Mouse (Mus musculus) G1E (cell line): Measurements from ENCODE around the gene Olfr732. TPM values are rescaled to one million over a fixed set of nuclear protein-coding genes. Genes with fewer than 3 reads are reported as not detected.

Experiments used
- ATAC-seq: 2 replicates; pipeline ENCODE4 v1.8.0; 2016; ENCODE audit warnings: mild to moderate bottlenecking; ENCODE audit not compliant: insufficient number of reproducible peaks, poor library complexity, low FRiP score, severe bottlenecking; ENCODE audit errors: extremely low read depth
- DNase-seq: peaks from one replicate; pipeline ENCODE4 v3.0.0; 2012; ENCODE audit warnings: low spot score
- H3K27me3 ChIP-seq: 2 replicates; pipeline ENCODE4 v1.6.1; 2012; ENCODE audit warnings: mild to moderate bottlenecking, low read length, inconsistent platforms; ENCODE audit not compliant: insufficient read depth
- H3K36me3 ChIP-seq: replicated peaks from 2 replicates; pipeline ENCODE3; 2012; ENCODE audit warnings: mild to moderate bottlenecking, inconsistent platforms
- H3K4me1 ChIP-seq: 2 replicates; pipeline ENCODE4 v1.6.1; 2012; ENCODE audit warnings: low read depth, low read length, inconsistent platforms, mixed read lengths; ENCODE audit not compliant: insufficient read depth
- H3K4me3 ChIP-seq: 2 replicates; pipeline ENCODE4 v1.5.1; 2012; ENCODE audit warnings: low read depth, mild to moderate bottlenecking, inconsistent platforms, low read length, moderate library complexity, mixed read lengths
- H3K9me3 ChIP-seq: replicated peaks from 2 replicates; pipeline ENCODE4 v1.6.1; 2012; ENCODE audit warnings: inconsistent platforms
- CTCF ChIP-seq: IDR thresholded peaks from 2 replicates; pipeline ENCODE4 v1.5.1; 2012; ENCODE audit warnings: low read depth, low read length, inconsistent platforms, mixed read lengths
- GATA1 ChIP-seq: IDR thresholded peaks from 2 replicates; pipeline ENCODE4 v1.6.1; 2012; ENCODE audit warnings: borderline replicate concordance, low read length, inconsistent platforms, mixed read lengths
- GATA2 ChIP-seq: IDR thresholded peaks from 2 replicates; pipeline ENCODE4 v1.6.1; 2012; ENCODE audit warnings: low read depth, low read length, inconsistent platforms, borderline replicate concordance
- POLR2AphosphoS5 ChIP-seq: IDR thresholded peaks from 2 replicates; pipeline ENCODE4 v1.6.1; 2012; ENCODE audit warnings: low read depth, low read length, inconsistent platforms; ENCODE audit not compliant: insufficient replicate concordance
- TAL1 ChIP-seq: conservative IDR thresholded peaks from 2 replicates; pipeline ENCODE4 v1.6.1; 2012; ENCODE audit warnings: low read depth, low read length, inconsistent platforms, mixed read lengths
- polyA plus RNA-seq: library from polyadenylated mRNA; stranded (reverse); fragments of >175 nt; gene quantifications from 2 replicates; pipeline ENCODE4 v1.2.3, GENCODE M21; 2012
- total RNA-seq, 2 experiments: library from RNA; stranded (forward) in 1 of 2; stranded (reverse) in 1 of 2; fragments of 200-1000 nt in 1 of 2; fragments of >200 nt in 1 of 2; fragmentation: Nextera tagmentation in 1 of 2; gene quantifications; 2 replicates each; pipeline ENCODE4 v1.2.3; 2014 to 2017

Gene Olfr732
- total RNA-seq (2014; fragmentation: Nextera tagmentation) = not detected in 2 replicates
- total RNA-seq (2017) = 0.11 TPM in 1 of 2 replicates, not detected in the other
- not detected in 2 replicates for polyA plus RNA-seq

DNA sequence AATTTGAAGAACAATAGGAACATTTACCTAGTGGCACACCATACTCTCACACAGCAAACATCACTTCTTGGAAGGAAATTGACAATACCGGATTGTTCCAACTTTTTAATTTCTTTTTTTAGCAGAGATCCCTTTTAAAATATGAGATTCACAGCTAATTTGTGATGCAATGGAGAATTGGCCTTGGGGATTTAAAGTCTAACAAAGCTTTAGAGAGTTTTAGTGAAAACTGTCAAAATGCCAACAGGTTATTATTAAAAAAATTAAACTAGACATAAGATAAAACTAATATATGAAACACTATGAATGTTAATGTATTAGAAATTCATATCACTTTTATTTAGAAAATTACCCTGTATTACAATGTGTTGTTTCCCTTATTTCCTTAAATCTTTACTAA is at the start of gene Olfr732:
Gene Olfr732 (minus strand): TSS at position 101 of the 400 bp plus-strand sequence.
- no peaks in the 10 kb centered on the region for H3K27me3 ChIP-seq
- no peaks in the 10 kb centered on the region for H3K9me3 ChIP-seq
- DNase-seq = no peak
- H3K36me3 ChIP-seq = no peaks in the 10 kb centered on the region
- no peak within 1 kb of the TSS for H3K4me3 ChIP-seq
- TF ChIP-seq POLR2AphosphoS5 = no peak
- TF ChIP-seq GATA2 = no peak
- no peak for TF ChIP-seq GATA1
- TF ChIP-seq TAL1 = no peak
- TF ChIP-seq CTCF = no peak
- ATAC-seq = no peak
- H3K4me1 ChIP-seq = no peaks in the 10 kb centered on the region

DNA sequence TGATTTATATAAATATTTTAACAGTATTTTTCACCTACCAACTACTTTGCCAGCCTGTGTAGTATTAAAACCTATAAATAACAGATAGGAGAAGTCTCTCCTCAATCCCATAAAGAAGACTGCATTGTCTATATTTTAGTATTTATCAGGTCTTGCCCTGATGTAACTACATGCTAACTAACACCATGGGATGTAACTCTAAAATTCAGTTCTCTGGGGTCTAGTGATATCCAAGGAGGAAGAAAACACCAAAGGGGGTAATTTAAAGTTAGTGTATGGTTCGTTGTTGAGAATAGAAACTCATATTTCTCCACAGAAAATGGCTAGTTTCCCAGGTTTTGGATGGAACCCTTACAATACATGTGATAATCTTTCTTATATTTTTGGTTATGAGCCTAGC is 42.7 kb upstream of the Olfr732 start, which contains the start of gene Olfr734:
Gene Olfr734 (minus strand): TSS at position 101 of the 400 bp plus-strand sequence.
- no peaks in the 10 kb centered on the region for H3K36me3 ChIP-seq
- DNase-seq (no peak), ATAC-seq (no peak)
- no peaks in the 10 kb centered on the region for H3K27me3 ChIP-seq
- H3K4me3 ChIP-seq = no peak within 1 kb of the TSS
- TF ChIP-seq POLR2AphosphoS5 (no peak), CTCF (no peak), GATA1 (no peak), GATA2 (no peak), TAL1 (no peak)
- H3K4me1 ChIP-seq = no peaks in the 10 kb centered on the region
- no peaks in the 10 kb centered on the region for H3K9me3 ChIP-seq

DNA sequence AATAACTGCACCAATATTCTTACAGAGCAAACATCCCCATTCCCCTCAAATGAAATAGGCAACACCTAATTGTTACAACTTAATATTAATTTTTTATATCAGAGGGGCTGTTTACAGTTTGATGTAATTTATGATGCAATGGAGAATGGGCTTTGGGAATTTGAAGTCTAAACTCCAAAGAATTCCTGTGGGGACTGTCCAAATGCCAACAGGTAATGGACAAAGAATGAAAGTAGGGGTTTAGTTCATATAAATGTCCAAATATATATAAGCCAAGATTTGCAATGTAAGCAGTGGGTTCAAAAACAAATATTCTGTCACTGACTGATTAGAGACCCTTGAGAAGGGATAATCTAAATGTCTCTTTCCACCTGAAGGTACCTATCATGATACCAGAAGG is 17.4 kb upstream of the Olfr732 start, which contains the start of gene Olfr733:
Gene Olfr733 (minus strand): TSS at position 101 of the 400 bp plus-strand sequence.
- H3K36me3 ChIP-seq = no peaks in the 10 kb centered on the region
- H3K4me3 ChIP-seq = no peak within 1 kb of the TSS
- no peak for ATAC-seq
- no peaks in the 10 kb centered on the region for H3K9me3 ChIP-seq
- TF ChIP-seq CTCF (no peak), TAL1 (no peak)
- DNase-seq = no peak
- H3K27me3 ChIP-seq = no peaks in the 10 kb centered on the region
- no peaks in the 10 kb centered on the region for H3K4me1 ChIP-seq

DNA sequence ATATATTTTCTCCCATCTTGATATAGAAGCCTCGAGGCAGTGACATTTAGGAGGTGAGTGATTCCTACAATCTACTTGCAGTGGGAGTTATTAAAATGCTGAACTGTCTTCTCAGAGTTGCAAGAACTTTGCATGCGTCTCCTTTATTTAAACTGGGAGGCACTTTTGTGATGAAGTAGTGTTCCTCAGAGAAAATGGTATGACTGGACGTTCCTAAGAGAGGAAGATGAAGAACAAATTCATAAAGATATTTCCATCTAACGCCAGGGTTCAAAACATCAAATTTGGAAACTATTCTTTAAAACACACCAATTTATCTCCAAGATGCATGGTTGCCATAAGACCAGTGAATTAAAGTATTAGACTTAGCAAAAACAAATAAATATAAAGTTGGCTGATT is 42.2 kb downstream of the Olfr732 start, which contains the start of gene Olfr731:
Gene Olfr731 (minus strand): TSS at position 101 of the 400 bp plus-strand sequence.
- TF ChIP-seq GATA2 (no peak), GATA1 (no peak), TAL1 (no peak)
- Histone ChIP-seq H3K9me3 (no peaks in the 10 kb centered on the region), H3K27me3 (no peaks in the 10 kb centered on the region), H3K36me3 (no peaks in the 10 kb centered on the region), H3K4me3 (no peak within 1 kb of the TSS), H3K4me1 (no peaks in the 10 kb centered on the region)
- no peak for DNase-seq
- no peak for ATAC-seq

Other genes with a start within 250 kb of the Olfr732 start
- gene Olfr725, start 243.8 kb downstream of the Olfr732 start, total RNA-seq (2014; fragmentation: Nextera tagmentation) = not detected in 2 replicates
- 0.17 TPM in 1 of 2 replicates, not detected in the other for gene Olfr725, start 243.8 kb downstream of the Olfr732 start, total RNA-seq (2017)
- gene Olfr725, start 243.8 kb downstream of the Olfr732 start, polyA plus RNA-seq = not detected in 2 replicates
- not detected in 2 replicates for gene Olfr726, start 193.3 kb downstream of the Olfr732 start, total RNA-seq (2014; fragmentation: Nextera tagmentation)
- gene Olfr726, start 193.3 kb downstream of the Olfr732 start, total RNA-seq (2017) = 0.27 TPM in 1 of 2 replicates, not detected in the other
- not detected in 2 replicates for gene Olfr726, start 193.3 kb downstream of the Olfr732 start, polyA plus RNA-seq
- gene Olfr727, start 161.0 kb downstream of the Olfr732 start, total RNA-seq (2014; fragmentation: Nextera tagmentation) = not detected in 2 replicates
- gene Olfr727, start 161.0 kb downstream of the Olfr732 start, total RNA-seq (2017) = not detected in 2 replicates
- gene Olfr727, start 161.0 kb downstream of the Olfr732 start, polyA plus RNA-seq = not detected in 2 replicates
- not detected in 2 replicates for gene Olfr728, start 141.5 kb downstream of the Olfr732 start, total RNA-seq (2014; fragmentation: Nextera tagmentation)
- gene Olfr728, start 141.5 kb downstream of the Olfr732 start, total RNA-seq (2017) = 0.22 and 0.23 TPM in 2 replicates
- not detected in 2 replicates for gene Olfr728, start 141.5 kb downstream of the Olfr732 start, polyA plus RNA-seq
- gene Olfr729, start 131.3 kb downstream of the Olfr732 start, total RNA-seq (2014; fragmentation: Nextera tagmentation) = not detected in 2 replicates
- gene Olfr729, start 131.3 kb downstream of the Olfr732 start, total RNA-seq (2017) = under 0.01 and 0.05 TPM in 2 replicates
- not detected in 2 replicates for gene Olfr729, start 131.3 kb downstream of the Olfr732 start, polyA plus RNA-seq
- not detected in 2 replicates for gene Olfr730, start 96.0 kb downstream of the Olfr732 start, total RNA-seq (2014; fragmentation: Nextera tagmentation)
- gene Olfr730, start 96.0 kb downstream of the Olfr732 start, total RNA-seq (2017) = 0.22 and 0.41 TPM in 2 replicates
- not detected in 2 replicates for gene Olfr730, start 96.0 kb downstream of the Olfr732 start, polyA plus RNA-seq
- gene Olfr731, start 42.3 kb downstream of the Olfr732 start, total RNA-seq (2014; fragmentation: Nextera tagmentation) = not detected in 2 replicates
- gene Olfr731, start 42.3 kb downstream of the Olfr732 start, total RNA-seq (2017) = under 0.01 and 0.22 TPM in 2 replicates
- gene Olfr731, start 42.3 kb downstream of the Olfr732 start, polyA plus RNA-seq = not detected in 2 replicates
- not detected in 2 replicates for gene Olfr733, start 17.3 kb upstream of the Olfr732 start, total RNA-seq (2014; fragmentation: Nextera tagmentation)
- gene Olfr733, start 17.3 kb upstream of the Olfr732 start, total RNA-seq (2017) = 0.16 TPM in 1 of 2 replicates, not detected in the other
- not detected in 2 replicates for gene Olfr733, start 17.3 kb upstream of the Olfr732 start, polyA plus RNA-seq
- not detected in 2 replicates for gene Olfr734, start 42.6 kb upstream of the Olfr732 start, total RNA-seq (2014; fragmentation: Nextera tagmentation)
- gene Olfr734, start 42.6 kb upstream of the Olfr732 start, total RNA-seq (2017) = 0.06 and 0.16 TPM in 2 replicates
- gene Olfr734, start 42.6 kb upstream of the Olfr732 start, polyA plus RNA-seq = not detected in 2 replicates
- gene Olfr735, start 64.7 kb upstream of the Olfr732 start, total RNA-seq (2014; fragmentation: Nextera tagmentation) = not detected in 2 replicates
- 0.44 TPM in 1 of 2 replicates, not detected in the other for gene Olfr735, start 64.7 kb upstream of the Olfr732 start, total RNA-seq (2017)
- not detected in 2 replicates for gene Olfr735, start 64.7 kb upstream of the Olfr732 start, polyA plus RNA-seq
- gene Tlr11, start 73.7 kb upstream of the Olfr732 start, total RNA-seq (2014; fragmentation: Nextera tagmentation) = not detected in 2 replicates
- 0.11 TPM in 1 of 2 replicates, not detected in the other for gene Tlr11, start 73.7 kb upstream of the Olfr732 start, total RNA-seq (2017)
- gene Tlr11, start 73.7 kb upstream of the Olfr732 start, polyA plus RNA-seq = not detected in 2 replicates
- gene Olfr736, start 97.0 kb upstream of the Olfr732 start, total RNA-seq (2014; fragmentation: Nextera tagmentation) = not detected in 2 replicates
- 0.11 TPM in 1 of 2 replicates, not detected in the other for gene Olfr736, start 97.0 kb upstream of the Olfr732 start, total RNA-seq (2017)
- gene Olfr736, start 97.0 kb upstream of the Olfr732 start, polyA plus RNA-seq = not detected in 2 replicates
- not detected in 2 replicates for gene Olfr738, start 123.4 kb upstream of the Olfr732 start, total RNA-seq (2014; fragmentation: Nextera tagmentation)
- gene Olfr738, start 123.4 kb upstream of the Olfr732 start, total RNA-seq (2017) = not detected in 2 replicates
- not detected in 2 replicates for gene Olfr738, start 123.4 kb upstream of the Olfr732 start, polyA plus RNA-seq
- gene Olfr739, start 134.4 kb upstream of the Olfr732 start, total RNA-seq (2014; fragmentation: Nextera tagmentation) = not detected in 2 replicates
- gene Olfr739, start 134.4 kb upstream of the Olfr732 start, total RNA-seq (2017) = 0.05 and 0.17 TPM in 2 replicates
- gene Olfr739, start 134.4 kb upstream of the Olfr732 start, polyA plus RNA-seq = not detected in 2 replicates
- gene Olfr740, start 161.3 kb upstream of the Olfr732 start, total RNA-seq (2014; fragmentation: Nextera tagmentation) = not detected in 2 replicates
- 0.06 and 0.11 TPM in 2 replicates for gene Olfr740, start 161.3 kb upstream of the Olfr732 start, total RNA-seq (2017)
- gene Olfr740, start 161.3 kb upstream of the Olfr732 start, polyA plus RNA-seq = not detected in 2 replicates
- not detected in 2 replicates for gene Olfr741, start 188.5 kb upstream of the Olfr732 start, total RNA-seq (2014; fragmentation: Nextera tagmentation)
- 0.16 TPM in 1 of 2 replicates, not detected in the other for gene Olfr741, start 188.5 kb upstream of the Olfr732 start, total RNA-seq (2017)
- not detected in 2 replicates for gene Olfr741, start 188.5 kb upstream of the Olfr732 start, polyA plus RNA-seq
- gene Olfr742, start 219.4 kb upstream of the Olfr732 start, total RNA-seq (2014; fragmentation: Nextera tagmentation) = not detected in 2 replicates
- 0.11 TPM in 1 of 2 replicates, not detected in the other for gene Olfr742, start 219.4 kb upstream of the Olfr732 start, total RNA-seq (2017)
- not detected in 2 replicates for gene Olfr742, start 219.4 kb upstream of the Olfr732 start, polyA plus RNA-seq
- not detected in 2 replicates for gene Olfr743, start 237.6 kb upstream of the Olfr732 start, total RNA-seq (2014; fragmentation: Nextera tagmentation)
- 0.22 and 0.23 TPM in 2 replicates for gene Olfr743, start 237.6 kb upstream of the Olfr732 start, total RNA-seq (2017)
- not detected in 2 replicates for gene Olfr743, start 237.6 kb upstream of the Olfr732 start, polyA plus RNA-seq